Mouse (Mus musculus) embryonic fibroblast, embryonic 13.5 days (primary cell): ENCODE measurements around the gene Coq8b. TPM values are rescaled to one million over a fixed set of nuclear protein-coding genes. Genes with fewer than 3 reads are reported as not detected.
A peak's percentile ranks its signal among the peaks of the same experiment; 100 is the strongest.

Experiments
- H3K27ac ChIP-seq: 2 replicates; pipeline ENCODE4 v1.5.1; 2012; ENCODE audit warnings: low read length, control low read depth, inconsistent platforms; ENCODE audit not compliant: insufficient read depth
- H3K4me1 ChIP-seq: 2 replicates; pipeline ENCODE4 v1.6.1; 2011; ENCODE audit warnings: low read length; ENCODE audit not compliant: control insufficient read depth, insufficient read depth
- H3K4me3 ChIP-seq: 2 replicates; pipeline ENCODE4 v1.5.1; 2011; ENCODE audit warnings: mild to moderate bottlenecking, control low read depth, low read length; ENCODE audit not compliant: insufficient read depth
- CTCF ChIP-seq: IDR thresholded peaks from 2 replicates; pipeline ENCODE4 v1.5.1; 2011; ENCODE audit warnings: mild to moderate bottlenecking, control low read depth, low read length, moderate library complexity, borderline replicate concordance; ENCODE audit not compliant: insufficient read depth
- POLR2A ChIP-seq: IDR thresholded peaks from 2 replicates; pipeline ENCODE4 v1.6.1; 2011; ENCODE audit warnings: low read depth, mild to moderate bottlenecking, control low read depth, low read length, moderate library complexity
- polyA plus RNA-seq: library from polyadenylated mRNA; stranded (reverse); fragments of >200 nt; gene quantifications from 2 replicates; pipeline ENCODE4 v1.2.4, GENCODE M21; 2011; ENCODE audit warnings: low read depth; ENCODE audit not compliant: missing spikeins, insufficient read length

Gene Coq8b
- polyA plus RNA-seq, 1 experiment, result 21.6 TPM

- Histone ChIP-seq H3K27ac (no peak overlapping the region), H3K4me1 (no peaks in the 10 kb centered on the region), H3K4me3 (no peak overlapping the region)
- no peak for TF ChIP-seq POLR2A
- TF ChIP-seq CTCF, result no peak
These were observed 67.5 kb downstream of the Coq8b start for GRCm38 (mm10) chr7:27300351-27300750.

GRCm38 (mm10) chr7:27300801-27301200 lies 68.0 kb downstream of the Coq8b start:
- TF ChIP-seq POLR2A, result no peak
- no peak for TF ChIP-seq CTCF
- H3K4me1 ChIP-seq, result no peaks in the 10 kb centered on the region
- no peak overlapping the region for H3K4me3 ChIP-seq
- no peak overlapping the region for H3K27ac ChIP-seq

- H3K4me3 ChIP-seq, result no peak overlapping the region
- H3K27ac ChIP-seq, result no peak overlapping the region
- no peaks in the 10 kb centered on the region for H3K4me1 ChIP-seq
- TF ChIP-seq POLR2A (no peak), CTCF (peak; percentile 92)
These were observed 69.3 kb downstream of the Coq8b start for GRCm38 (mm10) chr7:27302172-27302571.

DNA sequence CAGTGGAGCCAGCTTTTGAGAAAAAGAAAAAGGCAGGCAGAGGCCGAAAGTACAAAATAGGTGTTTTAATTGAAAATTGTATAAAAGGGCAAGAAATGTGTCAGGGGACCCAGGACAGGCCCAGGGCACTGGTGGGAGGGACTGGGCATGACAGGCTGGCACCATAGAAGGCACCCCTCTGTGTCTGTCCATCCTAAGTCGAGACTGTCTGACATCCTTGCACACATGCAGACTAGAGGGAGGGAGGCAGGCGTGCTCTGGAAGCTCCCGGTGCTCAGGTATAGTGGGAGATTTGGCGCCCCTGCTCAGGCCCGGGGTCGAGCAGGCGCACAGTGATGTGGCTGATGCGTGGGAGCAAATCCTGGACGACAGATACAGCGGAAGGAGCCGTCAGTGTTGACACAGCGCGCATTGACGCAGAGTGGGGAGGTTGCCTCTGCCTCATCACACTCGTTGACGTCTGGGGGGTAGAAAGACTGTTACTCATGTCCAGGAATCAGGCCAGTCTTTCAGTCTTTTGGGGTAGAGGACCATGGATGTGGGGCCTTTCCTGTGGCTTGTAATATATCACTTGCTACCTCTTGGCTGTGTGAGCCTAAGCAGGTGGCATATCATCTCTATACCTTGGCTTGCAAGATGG lies 72.4 kb downstream of the Coq8b start:
- no peaks in the 10 kb centered on the region for H3K4me1 ChIP-seq
- no peak overlapping the region for H3K4me3 ChIP-seq
- no peak overlapping the region for H3K27ac ChIP-seq
- TF ChIP-seq CTCF (no peak), POLR2A (no peak)

- no peak overlapping the region for H3K27ac ChIP-seq
- no peaks in the 10 kb centered on the region for H3K4me1 ChIP-seq
- TF ChIP-seq CTCF, result peak; percentile 55; the same call in 1 of the 2 replicates
- TF ChIP-seq POLR2A, result no peak
- H3K4me3 ChIP-seq, result no peak overlapping the region
These were observed 73.6 kb downstream of the Coq8b start for GRCm38 (mm10) chr7:27306161-27307160.

GRCm38 (mm10) chr7:27307551-27307950 lies 74.7 kb downstream of the Coq8b start:
- TF ChIP-seq POLR2A (no peak), CTCF (peak; percentile 19; the same call in 1 of the 2 replicates)
- H3K4me1 ChIP-seq, result no peaks in the 10 kb centered on the region
- H3K27ac ChIP-seq, result no peak overlapping the region
- no peak overlapping the region for H3K4me3 ChIP-seq

Other genes with a start within 250 kb of the Coq8b start
- not detected in 2 replicates for gene Cyp2a12, start 203.9 kb upstream of the Coq8b start, polyA plus RNA-seq
- 0.30 TPM in 1 of 2 replicates, not detected in the other for gene Cyp2f2, start 113.1 kb upstream of the Coq8b start, polyA plus RNA-seq
- gene Cyp2t4, start 79.3 kb upstream of the Coq8b start, polyA plus RNA-seq, result not detected in 2 replicates
- gene Egln2, start 66.2 kb upstream of the Coq8b start, polyA plus RNA-seq, result 26.8 and 30.5 TPM in 2 replicates
- gene Rab4b, start 54.1 kb upstream of the Coq8b start, polyA plus RNA-seq, result 39.9 and 50.0 TPM in 2 replicates
- not detected in 2 replicates for gene Gm21983, start 51.9 kb upstream of the Coq8b start, polyA plus RNA-seq
- gene Mia, start 51.9 kb upstream of the Coq8b start, polyA plus RNA-seq, result not detected in 2 replicates
- gene BC024978, start 37.2 kb upstream of the Coq8b start, polyA plus RNA-seq, result 7.3 and 7.7 TPM in 2 replicates
- 117 and 153 TPM in 2 replicates for gene Snrpa, start 36.8 kb upstream of the Coq8b start, polyA plus RNA-seq
- 8.3 and 8.7 TPM in 2 replicates for gene Itpkc, start 4.4 kb upstream of the Coq8b start, polyA plus RNA-seq
- 47.6 and 51.7 TPM in 2 replicates for gene Numbl, start 25.4 kb downstream of the Coq8b start, polyA plus RNA-seq
- 46.5 and 50.6 TPM in 2 replicates for gene Ltbp4, start 104.7 kb downstream of the Coq8b start, polyA plus RNA-seq
- 35.9 and 41.2 TPM in 2 replicates for gene Shkbp1, start 123.0 kb downstream of the Coq8b start, polyA plus RNA-seq
- gene Gm20479, start 124.4 kb downstream of the Coq8b start, polyA plus RNA-seq, result 6.2 TPM in 1 of 2 replicates, not detected in the other
- 0.51 and 0.78 TPM in 2 replicates for gene Sptbn4, start 214.7 kb downstream of the Coq8b start, polyA plus RNA-seq
- gene Blvrb, start 215.0 kb downstream of the Coq8b start, polyA plus RNA-seq, result 16.6 and 32.1 TPM in 2 replicates
- 12.9 and 14.1 TPM in 2 replicates for gene Sertad3, start 240.7 kb downstream of the Coq8b start, polyA plus RNA-seq